Mouse (Mus musculus) R1 (cell line): Measurements from ENCODE around the gene 2410131K14Rik.

Experiments used
- DNase-seq: peaks from one replicate; pipeline ENCODE4 v3.0.0-alpha.2; 2018; ENCODE audit warnings: low read depth, low spot score

2410131K14Rik gene

GRCm38 (mm10) chr5:118260642-118261041, 15.6 kb downstream of the 2410131K14Rik start:
- no peak for DNase-seq

DNA sequence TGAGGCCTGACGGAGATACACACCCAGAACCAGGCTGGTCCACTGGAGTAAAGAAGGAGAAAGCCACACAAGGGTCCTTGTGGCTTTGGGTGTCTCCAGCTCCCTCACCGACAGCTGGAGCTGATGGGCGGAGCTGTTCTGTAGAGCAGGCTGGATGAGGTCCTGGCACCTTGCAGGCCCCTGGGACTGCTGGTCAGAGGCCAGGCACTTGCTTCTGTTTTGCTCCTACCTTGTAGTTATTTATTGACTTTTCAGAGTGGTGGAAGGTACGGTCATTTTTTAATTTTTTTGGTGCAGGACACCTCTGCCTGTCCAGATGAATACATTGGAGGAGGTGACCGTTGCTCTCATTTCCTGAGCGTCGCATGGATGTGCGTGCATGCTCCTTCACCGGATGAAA, 16.2 kb downstream of the 2410131K14Rik start:
- DNase-seq = no peak

DNA sequence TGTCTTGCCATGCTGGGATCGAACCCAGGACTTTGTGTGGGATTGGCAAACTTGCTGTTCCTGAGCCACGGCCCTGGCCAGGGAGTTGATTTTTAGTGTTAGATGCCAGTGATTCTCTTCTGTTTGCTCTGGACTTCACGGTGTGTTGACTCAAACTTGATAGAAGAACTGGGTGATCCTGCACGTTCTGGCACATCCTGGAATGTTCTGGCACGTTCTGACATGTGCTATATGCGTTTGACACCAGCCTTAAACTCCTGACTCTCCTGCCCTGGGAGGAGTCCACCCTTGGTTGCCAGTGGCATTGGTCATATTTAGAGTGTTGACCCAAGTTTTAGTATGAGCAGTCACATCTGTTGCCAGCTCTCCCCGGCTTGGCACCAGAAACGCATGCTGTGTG, 17.4 kb downstream of the 2410131K14Rik start:
- DNase-seq = no peak

GRCm38 (mm10) chr5:118264279-118264678, 19.3 kb downstream of the 2410131K14Rik start:
- no peak for DNase-seq

GRCm38 (mm10) chr5:118265366-118265765, 20.3 kb downstream of the 2410131K14Rik start:
- no peak for DNase-seq

DNA sequence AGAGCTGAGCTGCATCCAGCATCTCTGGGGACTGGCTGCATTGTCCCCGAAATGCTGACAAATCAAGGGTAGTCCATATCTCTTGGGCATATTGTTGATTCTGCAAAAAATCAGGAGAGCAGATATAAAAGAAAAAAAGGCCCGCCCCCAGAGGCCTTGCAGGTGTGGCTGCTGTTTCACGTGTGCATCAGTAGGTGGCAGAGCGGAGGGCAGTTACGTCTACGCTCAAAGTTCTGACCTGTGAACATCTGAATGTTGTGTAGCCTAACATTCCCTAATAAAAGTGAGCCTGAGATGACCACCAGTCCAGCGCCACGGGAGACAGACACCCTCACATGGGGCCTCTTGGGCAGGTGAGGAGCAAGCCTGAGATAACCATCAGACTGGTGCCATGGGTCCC, 21.3 kb downstream of the 2410131K14Rik start:
- peak; percentile 69 for DNase-seq

- peak; percentile 80 for DNase-seq
These were observed 24.0 kb downstream of the 2410131K14Rik start for GRCm38 (mm10) chr5:118268987-118269386.

DNA sequence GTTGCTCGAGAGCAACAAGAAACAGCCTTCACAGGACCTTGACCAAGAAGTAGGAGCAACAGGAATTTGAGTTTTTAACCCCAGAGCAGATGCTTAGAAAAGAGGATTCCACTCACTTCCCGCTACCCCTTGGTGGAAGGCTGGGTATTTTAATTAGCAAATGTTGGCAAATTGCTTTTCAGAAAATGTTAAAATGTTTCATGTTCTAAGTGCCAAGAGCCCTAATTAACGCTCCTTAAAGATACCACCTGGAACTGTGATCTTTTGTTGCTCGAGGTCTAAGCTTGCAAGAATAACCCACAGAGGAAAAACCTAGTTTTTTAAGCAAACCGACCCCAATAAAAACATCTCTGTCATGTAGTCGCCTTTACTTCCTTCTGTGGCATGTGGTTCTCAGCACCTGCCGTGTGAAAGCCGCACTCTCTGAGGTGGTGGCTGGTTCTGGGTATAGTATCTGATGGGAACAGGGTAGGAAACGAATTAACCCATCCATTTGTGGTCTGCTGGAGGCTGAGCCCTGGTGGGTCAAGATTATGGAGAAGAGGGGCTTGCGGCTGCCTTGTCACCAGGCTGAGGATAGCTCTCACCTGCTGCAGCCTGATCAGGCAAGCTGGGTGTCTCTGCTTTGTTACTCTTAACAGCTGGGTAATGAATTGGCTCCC, 26.6 kb downstream of the 2410131K14Rik start:
- no peak for DNase-seq

DNA sequence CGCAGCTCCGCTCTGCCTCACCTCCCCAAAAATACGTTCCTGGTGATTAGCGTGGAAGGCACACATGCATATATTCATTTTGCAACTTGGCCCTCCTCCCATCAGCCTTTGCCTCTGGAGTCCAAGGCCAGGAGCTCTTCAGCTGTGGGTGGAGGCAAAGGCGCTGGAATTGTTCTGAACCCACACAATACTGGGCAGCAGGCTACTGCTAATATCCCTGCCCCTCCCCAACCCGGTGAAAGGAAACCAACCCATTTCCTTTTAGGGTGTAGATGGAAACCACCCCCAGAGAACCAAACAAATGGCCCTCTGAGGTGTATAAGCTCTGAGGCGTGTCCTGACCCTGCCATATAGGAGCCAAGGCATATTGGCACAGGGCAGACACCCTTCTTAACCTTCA, 28.4 kb downstream of the 2410131K14Rik start:
- DNase-seq = no peak

DNA sequence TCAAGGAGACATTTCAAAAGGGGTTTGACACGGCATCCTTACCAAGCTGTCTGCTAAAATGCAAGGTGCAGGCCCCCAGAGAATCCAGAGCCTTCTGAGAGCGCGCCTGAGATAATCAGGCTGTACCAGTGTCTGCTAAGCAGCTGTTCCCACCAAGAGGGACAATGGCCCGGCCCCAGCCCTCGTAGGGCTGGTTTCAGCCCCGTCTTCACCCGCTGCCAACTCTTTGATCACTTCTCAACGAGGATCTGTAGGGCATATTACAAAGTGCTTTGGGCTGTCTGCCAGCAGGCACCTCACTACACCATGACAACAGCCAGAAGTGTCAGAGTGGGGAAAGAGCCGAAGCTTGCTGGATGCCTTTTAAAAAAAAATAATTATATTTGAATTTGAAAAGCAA, 29.5 kb downstream of the 2410131K14Rik start:
- no peak for DNase-seq

DNA sequence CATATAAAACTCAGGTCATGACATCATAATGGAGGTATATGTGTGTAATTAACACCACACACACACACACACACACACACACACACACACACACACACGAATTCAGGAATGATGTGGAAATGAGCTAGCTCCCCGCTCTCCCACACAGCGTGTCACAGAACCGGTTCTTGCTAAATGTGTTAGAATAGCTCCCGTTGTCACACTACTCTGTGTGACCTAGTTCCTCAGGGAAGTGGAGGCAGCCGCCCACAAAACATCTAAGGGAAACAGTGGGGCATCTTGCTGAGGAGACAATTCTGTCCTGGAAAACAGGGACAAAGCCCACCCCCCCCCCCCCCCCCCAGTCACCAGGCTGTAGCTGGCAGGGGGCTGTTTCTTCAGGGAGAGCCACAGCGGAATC, 31.3 kb downstream of the 2410131K14Rik start:
- DNase-seq = no peak

GRCm38 (mm10) chr5:118276711-118277110, 31.7 kb downstream of the 2410131K14Rik start:
- DNase-seq = no peak

- DNase-seq = peak; percentile 80
These were observed 32.9 kb downstream of the 2410131K14Rik start for GRCm38 (mm10) chr5:118277741-118278495.

DNA sequence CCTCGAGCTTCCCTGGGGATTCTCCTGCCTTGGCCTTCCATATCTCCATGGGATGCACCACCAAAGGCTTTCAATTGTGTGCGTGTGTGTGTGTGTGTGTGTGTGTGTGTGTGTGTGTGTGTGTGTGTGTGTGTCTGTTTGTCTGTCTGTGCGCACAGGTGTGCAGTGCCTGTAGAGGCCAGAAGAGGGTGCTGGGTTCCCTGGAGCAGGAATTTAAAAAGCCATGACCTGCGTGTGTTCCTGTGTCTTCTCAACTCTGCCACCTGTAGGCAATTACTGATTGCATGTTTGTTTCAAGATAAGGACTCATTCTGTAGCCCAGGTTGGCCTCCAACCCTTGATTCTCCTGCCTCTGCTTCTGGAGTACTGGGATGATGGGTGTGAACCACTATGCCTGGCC, 46.4 kb downstream of the 2410131K14Rik start:
- peak; percentile 89 for DNase-seq

GRCm38 (mm10) chr5:118292476-118292875, 47.4 kb downstream of the 2410131K14Rik start:
- DNase-seq = no peak

DNA sequence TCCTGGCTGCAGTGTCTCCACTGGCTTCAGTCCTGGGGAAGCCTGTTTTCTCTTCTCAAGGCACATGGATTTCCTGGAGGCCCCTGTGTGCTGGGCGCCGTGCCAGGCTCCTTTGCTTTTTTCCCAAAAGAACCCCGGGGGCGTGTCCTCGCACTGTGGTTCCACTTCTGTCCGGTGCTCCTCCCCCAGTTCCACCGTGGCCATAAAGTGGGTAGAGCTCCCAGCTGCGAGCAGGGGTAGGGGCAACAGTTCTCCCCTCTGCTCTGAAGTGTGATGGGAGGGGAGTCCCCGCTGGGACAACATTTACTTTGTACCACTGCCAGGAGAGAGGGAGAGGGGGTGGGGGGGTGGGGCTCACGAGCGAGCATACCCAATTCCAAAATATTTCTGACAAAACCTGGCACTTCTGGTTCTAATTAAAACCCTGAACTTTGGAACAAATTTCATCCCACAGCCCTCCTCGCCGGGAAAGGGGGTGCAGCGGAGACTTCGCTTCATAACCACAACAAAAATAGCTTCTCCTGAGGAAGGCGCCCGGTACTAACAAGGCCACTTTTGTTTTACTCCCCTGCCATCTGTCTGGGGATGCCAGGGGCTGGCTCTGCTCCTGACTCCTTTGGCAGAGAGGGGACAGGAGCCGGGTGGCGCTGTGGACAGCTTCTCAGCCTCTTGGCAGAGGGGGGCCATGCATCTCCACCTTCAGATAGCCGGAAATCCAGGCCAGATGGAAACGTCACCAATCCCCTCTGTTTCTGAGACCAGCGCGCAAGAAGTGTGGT, 49.2 kb downstream of the 2410131K14Rik start:
- peak; percentile 54 for DNase-seq

GRCm38 (mm10) chr5:118294865-118295258, 49.8 kb downstream of the 2410131K14Rik start:
- DNase-seq = no peak

- DNase-seq = no peak
These were observed 52.3 kb downstream of the 2410131K14Rik start for GRCm38 (mm10) chr5:118297338-118297746.

DNA sequence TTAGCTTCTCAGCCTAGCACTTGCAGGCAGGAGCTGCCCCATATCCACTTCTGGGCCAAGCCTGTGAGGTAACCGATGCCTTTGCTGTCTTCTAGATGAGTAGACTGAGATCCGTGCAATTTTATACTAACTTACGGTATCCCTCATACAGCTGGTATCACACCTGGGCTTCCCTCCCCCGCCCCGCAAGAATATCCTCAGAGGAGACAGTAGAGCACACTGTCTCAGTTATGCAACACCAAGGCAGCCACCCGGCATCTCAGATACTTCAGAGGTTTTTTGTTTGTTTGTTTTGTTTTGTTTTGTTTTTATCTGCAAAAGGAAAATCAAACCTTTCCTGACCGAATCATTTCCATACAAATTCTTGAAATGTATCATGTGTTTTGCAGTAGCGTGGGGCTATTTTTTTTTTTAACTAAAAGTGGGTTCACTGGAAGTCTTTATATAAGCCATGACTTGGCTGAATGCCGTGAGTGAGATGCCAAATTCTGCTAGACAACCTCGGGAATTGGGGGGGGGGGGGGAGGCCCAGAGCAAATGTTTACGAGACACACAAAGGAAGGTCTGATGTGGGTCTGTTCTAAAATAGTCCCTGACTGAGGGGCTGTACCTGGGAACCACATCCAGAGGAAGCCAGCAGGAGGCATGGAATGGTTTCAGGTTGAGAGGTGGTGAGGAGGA, 54.8 kb downstream of the 2410131K14Rik start:
- DNase-seq = no peak

- DNase-seq = no peak
These were observed 57.6 kb downstream of the 2410131K14Rik start for GRCm38 (mm10) chr5:118302466-118303155.

DNA sequence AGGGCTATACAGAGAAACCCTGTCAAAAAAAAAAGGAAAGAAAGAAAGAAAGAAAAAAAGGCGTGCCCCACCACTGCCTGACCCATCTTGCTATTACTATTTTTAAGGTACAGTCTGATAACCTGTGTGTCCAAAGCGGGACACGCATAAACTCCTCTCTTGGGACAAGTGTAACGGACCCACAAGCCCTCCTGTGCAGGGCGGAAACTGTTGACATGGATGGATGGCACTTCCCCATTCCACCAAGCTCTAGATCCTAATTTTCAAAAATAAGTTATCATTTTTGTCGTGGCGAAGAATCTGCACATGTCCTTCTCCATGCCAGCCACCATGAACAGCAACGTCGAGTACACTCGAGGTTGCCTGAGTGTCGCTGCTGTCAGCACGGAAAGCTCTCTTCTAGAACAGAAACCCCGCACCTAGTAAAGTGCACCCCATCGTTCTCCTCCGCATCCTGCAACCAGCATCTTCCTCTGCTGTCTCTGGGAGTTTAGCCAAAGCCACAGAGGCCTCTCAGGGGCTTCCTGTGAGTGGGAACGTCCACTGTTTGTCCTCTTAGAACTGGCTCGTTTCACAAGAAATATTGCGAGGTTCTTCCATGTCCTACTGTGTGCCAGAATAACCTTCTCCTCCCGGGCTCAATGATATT, 60.1 kb downstream of the 2410131K14Rik start:
- no peak for DNase-seq
